Mouse (Mus musculus) liver, embryonic 14.5 days (tissue): ENCODE measurements around the gene Sept11.

ENCODE experiments used
- CTCF ChIP-seq: IDR thresholded peaks from 2 replicates; pipeline ENCODE4 v1.5.1; 2016; ENCODE audit warnings: antibody characterized with exemption, low read depth, control low read depth
- EP300 ChIP-seq: IDR thresholded peaks from 2 replicates; pipeline ENCODE4 v1.6.1; 2016; ENCODE audit warnings: antibody characterized with exemption, low read depth

- TF ChIP-seq CTCF (no peak), EP300 (no peak)
These were observed 105.0 kb downstream of the Sept11 start for GRCm38 (mm10) chr5:93198232-93198631.
